Mouse (Mus musculus): ENCODE results near the gene Selenoh. TPM values are rescaled to one million over a fixed set of nuclear protein-coding genes. Genes with fewer than 3 reads are reported as not detected.

The Selenoh gene
- total and polyA plus RNA-seq, 3 experiments, result 277 to 473 (median 428) TPM

- Histone ChIP-seq H3K9me3 (replicated peaks; ENCODE audit: low read length) (no peaks in the 10 kb centered on the region), H3K4me3 (replicated peaks in 1 of 3; ENCODE audit: low read depth in 2 of 3, low read length in 2 of 3, poor library complexity in 1 of 3) (no peak overlapping the region), H3K27me3 (replicated peaks) (no peaks in the 10 kb centered on the region), H3K27ac (ENCODE audit: insufficient read depth, low read depth) (no peak overlapping the region), H3K4me1 (ENCODE audit: control insufficient read depth in 1 of 2, insufficient read depth in 2 of 2) (no peaks in the 10 kb centered on the region), H3K4me2 (ENCODE audit: insufficient read depth, low read depth, poor library complexity, severe bottlenecking) (no peak overlapping the region), H3K79me2 (replicated peaks; ENCODE audit: control insufficient read depth, extremely low read depth, insufficient read depth, poor library complexity, severe bottlenecking) (no peaks in the 10 kb centered on the region), H3K9ac (ENCODE audit: insufficient read depth, low read depth) (no peak overlapping the region), H3K36me3 (replicated peaks in 1 of 2; ENCODE audit: control insufficient read depth in 1 of 2, insufficient read depth in 1 of 2, low read length in 1 of 2) (peaks cover 43 to 81% of the 10 kb centered on the region in 2 experiments)
- in situ Hi-C loops (cut with MboI; ENCODE audit: low pct_ligation_motif_present, low pct_unique_long_range_greater_than_20kb, low sequenced_read_pairs) (no loop called here), dilution Hi-C loops (cut with MboI; ENCODE audit: extremely low pct_ligation_motif_present, extremely low pct_unique_long_range_greater_than_20kb, low sequenced_read_pairs) (no loop called here)
- no peak for DNase-seq (ENCODE audit: extremely low read depth)
- TF ChIP-seq E2F4 (IDR thresholded peaks at IDR 0.05; ENCODE audit: insufficient replicate concordance, low read depth, low read length) (no peak), UBTF (IDR thresholded peaks at IDR 0.05; ENCODE audit: low read depth, low read length) (no peak), POLR2A (IDR thresholded peaks at IDR 0.05; ENCODE audit: low read depth, low read length) (no peak), KAT2A (IDR thresholded peaks at IDR 0.05; ENCODE audit: insufficient replicate concordance, low read length) (no peak), ZMIZ1 (IDR thresholded peaks at IDR 0.05; ENCODE audit: low read depth, low read length) (no peak), POLR2AphosphoS2 (IDR thresholded peaks at IDR 0.05; ENCODE audit: low read depth, low read length) (no peak), MAFK (IDR thresholded peaks at IDR 0.05; ENCODE audit: insufficient replicate concordance, low read length) (no peak), MXI1 (IDR thresholded peaks at IDR 0.05; ENCODE audit: low read depth, low read length) (no peak), JUND (conservative IDR thresholded peaks at IDR 0.05; ENCODE audit: low read depth, low read length) (no peak), MYC (IDR thresholded peaks at IDR 0.05; ENCODE audit: low read depth, low read length) (no peak), NRF1 (IDR thresholded peaks at IDR 0.05; ENCODE audit: low read depth, low read length) (no peak), ZNF384 (IDR thresholded peaks at IDR 0.05; ENCODE audit: low read depth, low read length) (no peak), SIN3A (IDR thresholded peaks at IDR 0.05; ENCODE audit: low read length) (no peak)
These were observed 24.6 kb upstream of the Selenoh start for GRCm38 (mm10) chr2:84695007-84695695.

- TF ChIP-seq POLR2AphosphoS2 (IDR thresholded peaks at IDR 0.05; ENCODE audit: low read depth, low read length) (no peak), MYC (IDR thresholded peaks at IDR 0.05; ENCODE audit: low read depth, low read length) (no peak), KAT2A (IDR thresholded peaks at IDR 0.05; ENCODE audit: insufficient replicate concordance, low read length) (no peak), RAD21 (IDR thresholded peaks at IDR 0.05; ENCODE audit: low read depth, low read length) (no peak), ELF1 (IDR thresholded peaks at IDR 0.05; ENCODE audit: low read depth, low read length) (no peak), ETS1 (conservative IDR thresholded peaks at IDR 0.05; ENCODE audit: low read depth, low read length) (no peak), POLR2A (IDR thresholded peaks at IDR 0.05; ENCODE audit: low read depth, low read length) (peak; percentile 19; the same call in 1 of the 2 replicates)
- peaks cover 0 to 4% of the 10 kb centered on the region in 2 experiments; a peak in 1 of 4 replicates for H3K4me1 ChIP-seq (ENCODE audit: control insufficient read depth in 1 of 2, insufficient read depth in 2 of 2)
These were observed 19.5 kb upstream of the Selenoh start for GRCm38 (mm10) chr2:84690050-84690449.

More at GRCm38 (mm10) chr2:84690050-84690449, 19.5 kb upstream of the Selenoh start:
- no peak overlapping the region for H3K9ac ChIP-seq (ENCODE audit: insufficient read depth, low read depth)
- in situ Hi-C loops (cut with MboI; ENCODE audit: low pct_ligation_motif_present, low pct_unique_long_range_greater_than_20kb, low sequenced_read_pairs), result no loop called here
- no peak overlapping the region for H3K4me3 ChIP-seq (replicated peaks in 1 of 3; ENCODE audit: low read depth in 2 of 3, low read length in 2 of 3, poor library complexity in 1 of 3)
- H3K4me2 ChIP-seq (ENCODE audit: insufficient read depth, low read depth, poor library complexity, severe bottlenecking), result no peak overlapping the region
- no peaks in the 10 kb centered on the region for H3K27me3 ChIP-seq (replicated peaks)
- dilution Hi-C loops (cut with MboI; ENCODE audit: extremely low pct_ligation_motif_present, extremely low pct_unique_long_range_greater_than_20kb, low sequenced_read_pairs), result no loop called here
- H3K9me3 ChIP-seq (replicated peaks; ENCODE audit: low read length), result no peaks in the 10 kb centered on the region
- no peak for DNase-seq (ENCODE audit: extremely low read depth)
- 0 out of 2 replicates have a peak, but pooled peaks cover 2% of the 10 kb centered on the region for H3K79me2 ChIP-seq (replicated peaks; ENCODE audit: control insufficient read depth, extremely low read depth, insufficient read depth, poor library complexity, severe bottlenecking)
- no peak overlapping the region for H3K27ac ChIP-seq (ENCODE audit: insufficient read depth, low read depth)
- peaks cover 67 to 93% of the 10 kb centered on the region in 2 experiments for H3K36me3 ChIP-seq (replicated peaks in 1 of 2; ENCODE audit: control insufficient read depth in 1 of 2, insufficient read depth in 1 of 2, low read length in 1 of 2)

Data from CH12.LX (cell line).